Mouse (Mus musculus) ES-Bruce4 (cell line): ENCODE data around the gene Arntl2. TPM values are rescaled to one million over a fixed set of nuclear protein-coding genes. Genes with fewer than 3 reads are reported as not detected.

Experiments
- H3K27ac ChIP-seq: 2 replicates; pipeline ENCODE4 v1.5.1; 2012; ENCODE audit warnings: low read length, inconsistent platforms; ENCODE audit not compliant: insufficient read depth
- H3K27me3 ChIP-seq: 2 replicates; pipeline ENCODE4 v1.6.1; 2012; ENCODE audit warnings: mild to moderate bottlenecking, low read length, inconsistent platforms; ENCODE audit not compliant: control insufficient read depth, poor library complexity, insufficient read depth, severe bottlenecking
- H3K36me3 ChIP-seq: 2 replicates; pipeline ENCODE4 v1.6.1; 2012; ENCODE audit warnings: inconsistent platforms, mild to moderate bottlenecking, low read length, moderate library complexity; ENCODE audit not compliant: control insufficient read depth, poor library complexity, insufficient read depth, severe bottlenecking
- H3K4me1 ChIP-seq: one replicate; pipeline ENCODE4 v1.8.1; 2011; ENCODE audit warnings: low read length; ENCODE audit not compliant: control insufficient read depth, insufficient read depth
- H3K4me3 ChIP-seq: 2 replicates; pipeline ENCODE4 v1.5.1; 2011; ENCODE audit warnings: low read depth, mild to moderate bottlenecking, low read length
- H3K9ac ChIP-seq: 2 replicates; pipeline ENCODE4 v1.6.1; 2012; ENCODE audit warnings: low read depth, mild to moderate bottlenecking, inconsistent platforms; ENCODE audit not compliant: poor library complexity, severe bottlenecking
- H3K9me3 ChIP-seq: replicated peaks from 2 replicates; pipeline ENCODE4 v1.6.1; 2012; ENCODE audit warnings: mild to moderate bottlenecking, low read length, inconsistent platforms; ENCODE audit not compliant: control insufficient read depth, poor library complexity, insufficient read depth, severe bottlenecking
- CTCF ChIP-seq: IDR thresholded peaks from one replicate; pipeline ENCODE4 v1.8.1; 2011; ENCODE audit warnings: low read depth, low read length
- EP300 ChIP-seq: IDR thresholded peaks from 2 replicates; pipeline ENCODE4 v1.6.1; 2011; ENCODE audit warnings: low read depth, low read length; ENCODE audit not compliant: insufficient read depth
- POLR2A ChIP-seq: IDR thresholded peaks from one replicate; pipeline ENCODE4 v1.8.1; 2011; ENCODE audit warnings: low read length; ENCODE audit not compliant: insufficient read depth
- polyA plus RNA-seq: library from polyadenylated mRNA; stranded (reverse); fragments of >200 nt; gene quantifications from 2 replicates; pipeline ENCODE4 v1.2.4, GENCODE M21; 2011; ENCODE audit warnings: low read depth; ENCODE audit not compliant: missing spikeins, insufficient read depth, insufficient read length

Arntl2 gene
- polyA plus RNA-seq, 1 experiment: 18.6 TPM

- Histone ChIP-seq H3K27me3 (no peaks in the 10 kb centered on the region), H3K4me1 (no peaks in the 10 kb centered on the region), H3K27ac (no peak overlapping the region), H3K4me3 (no peak overlapping the region), H3K36me3 (no peaks in the 10 kb centered on the region), H3K9ac (no peak overlapping the region), H3K9me3 (no peaks in the 10 kb centered on the region)
- TF ChIP-seq POLR2A: no peak
- TF ChIP-seq EP300: no peak
- no peak for TF ChIP-seq CTCF
These were observed 41.5 kb downstream of the Arntl2 start for GRCm38 (mm10) chr6:146837316-146837715.

GRCm38 (mm10) chr6:146838366-146838765 lies 42.5 kb downstream of the Arntl2 start:
- no peaks in the 10 kb centered on the region for H3K27me3 ChIP-seq
- H3K27ac ChIP-seq: no peak overlapping the region
- H3K4me3 ChIP-seq: no peak overlapping the region
- no peaks in the 10 kb centered on the region for H3K36me3 ChIP-seq
- H3K9me3 ChIP-seq: no peaks in the 10 kb centered on the region
- H3K4me1 ChIP-seq: no peaks in the 10 kb centered on the region
- no peak overlapping the region for H3K9ac ChIP-seq
- no peak for TF ChIP-seq POLR2A
- TF ChIP-seq EP300: no peak
- no peak for TF ChIP-seq CTCF

GRCm38 (mm10) chr6:146838863-146839262 lies 43.0 kb downstream of the Arntl2 start:
- H3K9me3 ChIP-seq: no peaks in the 10 kb centered on the region
- no peaks in the 10 kb centered on the region for H3K4me1 ChIP-seq
- H3K36me3 ChIP-seq: no peaks in the 10 kb centered on the region
- no peaks in the 10 kb centered on the region for H3K27me3 ChIP-seq
- H3K9ac ChIP-seq: no peak overlapping the region
- TF ChIP-seq POLR2A (no peak), CTCF (no peak), EP300 (no peak)
- H3K4me3 ChIP-seq: no peak overlapping the region
- H3K27ac ChIP-seq: no peak overlapping the region

GRCm38 (mm10) chr6:146844867-146845266 lies 49.0 kb downstream of the Arntl2 start:
- H3K9ac ChIP-seq: no peak overlapping the region
- H3K27me3 ChIP-seq: no peaks in the 10 kb centered on the region
- H3K4me3 ChIP-seq: no peak overlapping the region
- no peak for TF ChIP-seq EP300
- TF ChIP-seq CTCF: no peak
- TF ChIP-seq POLR2A: no peak
- H3K36me3 ChIP-seq: no peaks in the 10 kb centered on the region
- no peaks in the 10 kb centered on the region for H3K4me1 ChIP-seq
- H3K27ac ChIP-seq: no peak overlapping the region
- H3K9me3 ChIP-seq: no peaks in the 10 kb centered on the region

GRCm38 (mm10) chr6:146845347-146845746 lies 49.5 kb downstream of the Arntl2 start:
- Histone ChIP-seq H3K27me3 (no peaks in the 10 kb centered on the region), H3K9me3 (no peaks in the 10 kb centered on the region), H3K27ac (no peak overlapping the region), H3K9ac (no peak overlapping the region), H3K36me3 (no peaks in the 10 kb centered on the region), H3K4me1 (no peaks in the 10 kb centered on the region), H3K4me3 (no peak overlapping the region)
- TF ChIP-seq CTCF: no peak
- TF ChIP-seq POLR2A: no peak
- TF ChIP-seq EP300: no peak

- no peak overlapping the region for H3K27ac ChIP-seq
- no peaks in the 10 kb centered on the region for H3K27me3 ChIP-seq
- no peak overlapping the region for H3K4me3 ChIP-seq
- no peaks in the 10 kb centered on the region for H3K9me3 ChIP-seq
- H3K4me1 ChIP-seq: no peaks in the 10 kb centered on the region
- TF ChIP-seq EP300 (no peak), POLR2A (no peak), CTCF (no peak)
- no peaks in the 10 kb centered on the region for H3K36me3 ChIP-seq
- H3K9ac ChIP-seq: no peak overlapping the region
These were observed 50.3 kb downstream of the Arntl2 start for GRCm38 (mm10) chr6:146845961-146846750.
